ENCODE assay signal across 10 mouse cellular contexts in genomic region chr2:68091559-68091958, GRCm38 (mm10).
"Had no signal": no experiment of that assay in that cellular context is flagged by ENCODE, and none has a peak within 500 bp of the region (broad histone marks: within the 10 kb centered on the region; RNA-seq: fewer than 3 reads in every experiment).

No protein-coding gene starts in this region.

- DNase-seq: kidney, adult 9 months; kidney, postnatal 14 days; kidney, postnatal 4 days; left cerebral cortex, postnatal 4 days; liver, postnatal 0 days; lung, embryonic 14.5 days; right cerebral cortex, adult 18-20 months; right cerebral cortex, postnatal 14 days; right cerebral cortex, postnatal 4 days; thymus, postnatal 36 days had no signal
